Mouse (Mus musculus) liver, postnatal 0 days (tissue): Measurements from ENCODE around the gene Ikzf3. TPM values are rescaled to one million over a fixed set of nuclear protein-coding genes. Genes with fewer than 3 reads are reported as not detected.

Experiments used
- ATAC-seq: fragments of 200-750 bp; cut with Nextera tagmentation; 2 replicates; pipeline ENCODE4 v1.8.0; 2017; ENCODE audit warnings: mild to moderate bottlenecking, moderate library complexity
- DNase-seq: peaks from one replicate; pipeline ENCODE4 v3.0.0-alpha.2; 2016
- H3K27ac ChIP-seq: fragments of 300-500 bp; sonication (generic); 2 replicates; pipeline ENCODE4 v1.5.1; 2014; ENCODE audit warnings: antibody characterized with exemption, moderate library complexity, mild to moderate bottlenecking, low read depth
- H3K27me3 ChIP-seq: fragments of 300-500 bp; sonication (generic); 2 replicates; pipeline ENCODE4 v1.6.1; 2014; ENCODE audit warnings: low read length, control low read depth, mixed read lengths; ENCODE audit not compliant: insufficient read depth
- H3K36me3 ChIP-seq: fragments of 300-500 bp; sonication (generic); replicated peaks from 2 replicates; pipeline ENCODE4 v1.6.1; 2014; ENCODE audit warnings: mild to moderate bottlenecking, control low read depth, low read length, moderate library complexity, mixed read lengths; ENCODE audit not compliant: insufficient read depth
- H3K4me1 ChIP-seq: fragments of 300-500 bp; sonication (generic); 2 replicates; pipeline ENCODE4 v1.6.1; 2014; ENCODE audit warnings: antibody characterized with exemption, mild to moderate bottlenecking, control low read depth; ENCODE audit not compliant: insufficient read depth
- H3K4me2 ChIP-seq: fragments of 300-500 bp; sonication (generic); 2 replicates; pipeline ENCODE4 v1.6.1; 2014; ENCODE audit warnings: low read depth, mild to moderate bottlenecking, low read length, moderate library complexity, mixed read lengths
- H3K4me3 ChIP-seq: fragments of 300-500 bp; sonication (generic); 2 replicates; pipeline ENCODE4 v1.5.1; 2014; ENCODE audit warnings: low read depth, low read length
- H3K9ac ChIP-seq: fragments of 300-500 bp; sonication (generic); replicated peaks from 2 replicates; pipeline ENCODE4 v1.6.1; 2014; ENCODE audit warnings: mild to moderate bottlenecking, moderate library complexity
- H3K9me3 ChIP-seq: fragments of 300-500 bp; sonication (generic); 2 replicates; pipeline ENCODE4 v1.6.1; 2016; ENCODE audit warnings: mild to moderate bottlenecking, control low read depth, low read length, mixed read lengths
- CTCF ChIP-seq: sonication (generic); IDR thresholded peaks from 2 replicates; pipeline ENCODE4 v1.5.1; 2016; ENCODE audit warnings: antibody characterized with exemption, low read depth
- EP300 ChIP-seq: IDR thresholded peaks from 2 replicates; pipeline ENCODE4 v1.6.1; 2016; ENCODE audit warnings: antibody characterized with exemption, low read depth, mild to moderate bottlenecking
- WGBS: fragments of 180-500 bp; shearing (Covaris S2); extraction: QIAGEN DNeasy Blood & Tissue Kit; methylation state at CpG from one replicate; pipeline ENCODE4 v1.1.7; 2014; ENCODE audit not compliant: insufficient replicate concordance; 5-methylcytosine and 5-hydroxymethylcytosine counted together
- polyA plus RNA-seq: library from polyadenylated mRNA; unstranded; fragments of >200 nt; fragmentation: Nextera tagmentation; extraction: Ambion mirVana; gene quantifications from 2 replicates; pipeline ENCODE4 v1.2.1, GENCODE M21; 2015

The Ikzf3 gene
- polyA plus RNA-seq, 1 experiment from 2014 or later, result 1.3 TPM

DNA sequence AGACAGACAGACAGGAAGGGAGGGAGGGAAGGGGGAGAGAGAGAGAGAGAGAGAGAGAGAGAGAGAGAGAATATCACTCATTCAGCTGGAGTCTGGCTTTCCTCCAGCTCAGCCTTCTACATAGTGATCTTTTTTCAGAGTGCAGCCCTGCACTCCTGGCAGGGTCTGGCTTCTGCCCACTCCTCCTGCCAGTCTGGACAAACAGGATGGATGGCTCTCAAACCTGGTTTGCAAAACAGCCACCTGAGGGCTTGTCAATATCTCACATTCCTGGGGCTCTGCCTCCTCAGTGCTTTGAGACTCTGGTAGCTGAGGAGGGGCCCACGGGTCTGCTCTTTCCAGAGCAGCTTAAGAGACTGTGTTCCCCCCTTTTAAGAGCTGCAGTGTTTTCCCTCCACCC, 100.6 kb downstream of the Ikzf3 start:
- no peaks in the 10 kb centered on the region for H3K36me3 ChIP-seq
- peak overlapping the region; percentile 89 for H3K27ac ChIP-seq
- no peaks in the 10 kb centered on the region for H3K4me1 ChIP-seq
- TF ChIP-seq CTCF, result no peak
- TF ChIP-seq EP300, result no peak
- H3K4me3 ChIP-seq, result no peak overlapping the region
- 10% methylated on average over 1 of the region's 1 CpGs for WGBS
- H3K9ac ChIP-seq, result peak overlapping the region; percentile 23; the same call in 1 of the 2 replicates
- H3K27me3 ChIP-seq, result peaks cover 16% of the 10 kb centered on the region; the same call in 1 of the 2 replicates
- ATAC-seq, result no peak
- peak overlapping the region; percentile 42; the same call in 1 of the 2 replicates for H3K4me2 ChIP-seq
- no peaks in the 10 kb centered on the region for H3K9me3 ChIP-seq
- DNase-seq, result no peak

DNA sequence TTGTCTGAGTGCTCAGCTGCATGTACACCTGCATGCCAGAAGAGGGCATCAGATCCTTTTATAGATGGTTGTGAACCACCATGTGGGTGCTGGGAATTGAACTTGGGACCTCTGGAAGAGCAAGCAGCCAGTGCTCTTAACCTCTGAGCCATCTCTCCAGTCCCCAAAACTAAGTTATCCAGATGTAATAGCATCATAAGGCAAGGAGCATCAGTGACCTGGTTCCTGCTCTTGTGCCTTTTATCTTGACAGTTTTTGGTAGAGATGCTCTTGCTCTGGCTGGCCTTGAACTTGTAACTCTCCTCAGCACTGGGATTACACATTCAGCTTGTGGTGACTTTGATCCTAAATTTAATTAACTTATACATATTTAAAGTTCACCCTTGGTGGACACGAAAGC, 102.1 kb downstream of the Ikzf3 start:
- Histone ChIP-seq H3K4me1 (no peaks in the 10 kb centered on the region), H3K4me3 (no peak overlapping the region), H3K27ac (no peak overlapping the region), H3K9me3 (no peaks in the 10 kb centered on the region), H3K4me2 (no peak overlapping the region), H3K36me3 (no peaks in the 10 kb centered on the region), H3K27me3 (peaks cover 16% of the 10 kb centered on the region; the same call in 1 of the 2 replicates), H3K9ac (no peak overlapping the region)
- TF ChIP-seq CTCF (no peak), EP300 (no peak)
- ATAC-seq, result no peak
- 87% methylated on average over 1 of the region's 1 CpGs for WGBS
- DNase-seq, result no peak

DNA sequence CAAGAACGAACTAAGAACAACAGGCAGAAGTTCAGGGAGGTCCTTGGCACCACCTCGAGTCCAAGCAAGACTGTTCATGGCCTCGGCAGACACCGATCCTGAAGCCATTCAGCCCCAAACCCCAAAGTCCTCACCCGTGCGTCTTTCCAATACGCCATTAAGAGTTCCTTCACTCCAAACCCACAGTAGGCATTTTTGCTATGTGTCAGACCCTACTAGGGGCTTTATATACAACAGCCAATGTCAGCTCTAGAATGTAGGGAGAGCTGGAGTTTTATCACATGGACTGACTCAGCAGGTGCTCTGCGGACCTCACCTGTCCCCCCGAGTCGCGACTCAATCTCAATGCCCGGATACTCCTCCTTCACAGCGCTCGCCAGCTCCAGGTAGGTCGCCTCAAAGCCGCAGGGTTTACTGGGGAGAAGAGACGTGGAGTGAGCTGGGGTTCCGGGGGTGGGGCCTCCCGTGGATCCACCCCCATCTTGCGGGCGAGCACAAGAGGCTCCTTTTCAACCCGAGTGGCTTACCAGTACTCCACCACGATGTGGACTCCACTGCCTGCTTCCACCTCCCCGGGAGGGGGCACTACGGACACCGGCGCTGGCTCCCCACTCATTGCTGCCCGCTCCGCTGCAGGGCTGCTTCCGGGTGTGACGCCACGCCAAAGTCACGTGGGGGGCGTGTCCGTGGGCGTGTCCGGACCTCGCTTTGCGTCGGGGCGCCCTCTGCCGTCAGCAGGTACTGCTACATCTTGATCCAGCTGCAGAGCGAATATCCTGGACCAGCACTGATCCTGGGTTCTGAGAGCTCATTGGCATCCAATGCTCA, 107.3 kb downstream of the Ikzf3 start, which contains the start of gene Mien1:
TSS of gene Mien1 (minus strand) at position 661 of the 828 bp plus-strand sequence.
- peak within 1 kb of the TSS; percentile 86 for H3K4me2 ChIP-seq
- TF ChIP-seq CTCF (peak; percentile 99), EP300 (no peak)
- 3% methylated on average over 42 of the region's 43 CpGs for WGBS
- peak within 1 kb of the TSS; percentile 63 for H3K4me3 ChIP-seq
- H3K36me3 ChIP-seq, result no peaks in the 10 kb centered on the region
- no peaks in the 10 kb centered on the region for H3K27me3 ChIP-seq
- H3K9ac ChIP-seq, result peak within 1 kb of the TSS; percentile 67
- no peaks in the 10 kb centered on the region for H3K9me3 ChIP-seq
- peaks cover 9% of the 10 kb centered on the region; the same call in 1 of the 2 replicates for H3K4me1 ChIP-seq
- H3K27ac ChIP-seq, result peak within 1 kb of the TSS; percentile 60
- ATAC-seq (peak; percentile 90), DNase-seq (peak; percentile 98)

DNA sequence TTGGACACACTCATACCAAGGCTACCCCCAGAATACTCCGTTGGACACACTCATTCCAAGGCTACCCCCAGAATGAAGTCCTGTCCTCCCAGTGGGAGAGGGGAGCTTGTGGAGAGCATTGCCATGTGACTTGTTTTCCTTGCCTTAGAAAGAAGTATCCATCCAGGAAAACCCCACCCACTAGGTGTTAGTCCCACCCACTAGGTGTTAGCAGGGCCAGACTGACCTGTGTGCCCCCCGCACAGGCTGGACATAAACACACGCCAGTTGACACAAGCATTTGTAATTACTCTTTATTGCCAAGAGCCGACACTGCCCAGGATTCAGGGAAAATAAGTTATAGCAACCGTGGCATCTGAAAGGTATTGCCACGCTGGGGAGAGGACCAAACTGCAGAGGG, 108.4 kb downstream of the Ikzf3 start:
- DNase-seq, result no peak
- Histone ChIP-seq H3K27ac (no peak overlapping the region), H3K9ac (no peak overlapping the region), H3K9me3 (no peaks in the 10 kb centered on the region), H3K4me1 (peaks cover 9% of the 10 kb centered on the region; the same call in 1 of the 2 replicates), H3K4me3 (no peak overlapping the region), H3K36me3 (no peaks in the 10 kb centered on the region), H3K4me2 (peak overlapping the region; percentile 86), H3K27me3 (no peaks in the 10 kb centered on the region)
- TF ChIP-seq EP300, result no peak
- TF ChIP-seq CTCF, result no peak
- WGBS, result 86% methylated on average over 6 of the region's 6 CpGs
- ATAC-seq, result no peak

DNA sequence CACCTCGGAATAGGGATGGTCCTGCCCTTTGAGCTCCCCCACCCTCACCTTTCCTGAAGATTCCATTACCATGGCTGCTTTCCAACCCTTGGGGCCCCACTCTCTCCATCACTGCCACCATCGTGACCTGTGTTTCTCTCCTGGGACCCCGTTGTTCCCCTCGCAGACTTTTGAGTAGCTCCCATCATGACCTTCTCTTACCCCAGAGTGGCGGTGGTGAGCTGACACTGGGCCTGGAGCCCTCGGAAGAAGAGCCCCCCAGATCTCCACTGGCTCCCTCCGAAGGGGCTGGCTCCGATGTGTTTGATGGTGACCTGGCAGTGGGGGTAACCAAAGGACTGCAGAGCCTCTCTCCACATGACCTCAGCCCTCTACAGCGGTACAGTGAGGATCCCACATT, 110.1 kb downstream of the Ikzf3 start:
- ATAC-seq (no peak), DNase-seq (no peak)
- H3K27me3 ChIP-seq, result no peaks in the 10 kb centered on the region
- H3K4me2 ChIP-seq, result no peak overlapping the region
- H3K4me3 ChIP-seq, result no peak overlapping the region
- no peaks in the 10 kb centered on the region for H3K9me3 ChIP-seq
- no peak overlapping the region for H3K9ac ChIP-seq
- H3K4me1 ChIP-seq, result peaks cover 9% of the 10 kb centered on the region; the same call in 1 of the 2 replicates
- WGBS, result 85% methylated on average over 9 of the region's 9 CpGs
- H3K27ac ChIP-seq, result no peak overlapping the region
- no peaks in the 10 kb centered on the region for H3K36me3 ChIP-seq
- no peak for TF ChIP-seq EP300
- no peak for TF ChIP-seq CTCF

DNA sequence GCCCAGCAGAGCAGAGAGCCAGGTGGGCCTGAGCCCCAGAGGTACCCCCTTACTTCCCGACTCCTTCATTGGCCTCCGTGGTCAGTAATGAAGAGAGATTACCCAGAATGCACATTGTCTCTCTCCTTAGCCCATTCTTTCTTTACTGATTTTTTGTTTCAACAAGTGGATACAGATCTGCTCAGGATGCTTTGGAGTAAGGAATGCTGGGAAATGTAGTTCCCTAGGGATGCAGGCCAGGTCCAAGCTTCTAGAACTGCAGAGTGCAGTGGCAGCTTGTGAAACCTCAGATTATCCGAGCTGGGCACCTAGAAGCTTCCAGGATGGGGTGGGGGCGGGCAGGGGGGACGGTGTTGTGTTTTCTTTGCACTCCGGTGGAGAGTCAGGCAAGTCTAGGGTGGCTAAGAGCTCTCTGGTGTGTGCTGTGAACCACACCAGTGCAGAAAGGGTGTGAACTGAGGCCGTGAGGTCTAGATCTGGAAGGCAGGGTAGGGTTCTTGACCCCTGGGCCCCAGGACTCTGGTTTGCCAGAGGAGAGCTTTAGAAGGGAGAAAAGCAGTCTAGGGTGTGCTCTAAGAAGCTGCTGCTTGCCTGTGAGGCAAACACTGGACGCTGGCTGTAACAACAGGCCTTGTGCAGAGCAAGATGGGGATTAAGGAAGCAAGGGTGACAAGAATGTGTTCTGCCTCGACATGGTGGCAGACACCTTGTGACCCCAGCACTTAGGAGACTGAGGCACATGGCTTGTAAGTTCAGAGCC, 113.9 kb downstream of the Ikzf3 start:
- ATAC-seq (no peak), DNase-seq (no peak)
- Histone ChIP-seq H3K9me3 (no peaks in the 10 kb centered on the region), H3K27ac (no peak overlapping the region), H3K27me3 (no peaks in the 10 kb centered on the region), H3K4me3 (no peak overlapping the region), H3K9ac (no peak overlapping the region), H3K36me3 (no peaks in the 10 kb centered on the region), H3K4me1 (no peaks in the 10 kb centered on the region), H3K4me2 (no peak overlapping the region)
- WGBS, result 63% methylated on average over 9 of the region's 9 CpGs
- TF ChIP-seq EP300 (no peak), CTCF (no peak)
